Mouse (Mus musculus) forebrain, embryonic 10.5 days (tissue): Measurements from ENCODE around the gene Arhgap24. TPM values are rescaled to one million over a fixed set of nuclear protein-coding genes. Genes with fewer than 3 reads are reported as not detected.
"Not testable (repeated sequence)": the region's sequence is repeated elsewhere in the genome, so short reads cannot be mapped to it uniquely, and the experiment has no call there.

Experiments
- DNase-seq: peaks from one replicate; pipeline ENCODE4 v3.0.0-alpha.2; 2017; ENCODE audit warnings: low spot score; ENCODE audit errors: extremely low spot score
- H3K27ac ChIP-seq: fragments of 300-500 bp; sonication (generic); 2 replicates; pipeline ENCODE4 v1.5.1; 2016; ENCODE audit warnings: mild to moderate bottlenecking
- H3K27me3 ChIP-seq: fragments of 300-500 bp; sonication (generic); 2 replicates; pipeline ENCODE4 v1.6.1; 2016; ENCODE audit warnings: mild to moderate bottlenecking; ENCODE audit not compliant: poor library complexity, severe bottlenecking
- H3K36me3 ChIP-seq: fragments of 300-500 bp; sonication (generic); replicated peaks from 2 replicates; pipeline ENCODE4 v1.6.1; 2016; ENCODE audit warnings: mild to moderate bottlenecking, moderate library complexity
- H3K4me1 ChIP-seq: fragments of 300-500 bp; sonication (generic); 2 replicates; pipeline ENCODE4 v1.6.1; 2016
- H3K4me3 ChIP-seq: fragments of 300-500 bp; sonication (generic); 2 replicates; pipeline ENCODE4 v1.5.1; 2016; ENCODE audit warnings: mild to moderate bottlenecking, moderate library complexity
- H3K9me3 ChIP-seq: fragments of 300-500 bp; sonication (generic); 2 replicates; pipeline ENCODE4 v1.6.1; 2016; ENCODE audit warnings: mild to moderate bottlenecking, moderate library complexity
- WGBS: fragments of 180-500 bp; shearing (Covaris S2); methylation state at CpG from one replicate; pipeline ENCODE4 v1.1.7; 2016; 5-methylcytosine and 5-hydroxymethylcytosine counted together
- polyA plus RNA-seq: library from polyadenylated mRNA; unstranded; fragments of >200 nt; fragmentation: Nextera tagmentation; extraction: Ambion mirVana; gene quantifications from 2 replicates; pipeline ENCODE4 v1.2.1, GENCODE M21; 2016

The Arhgap24 gene
- polyA plus RNA-seq, 1 experiment from 2014 or later = 2.5 TPM

DNA sequence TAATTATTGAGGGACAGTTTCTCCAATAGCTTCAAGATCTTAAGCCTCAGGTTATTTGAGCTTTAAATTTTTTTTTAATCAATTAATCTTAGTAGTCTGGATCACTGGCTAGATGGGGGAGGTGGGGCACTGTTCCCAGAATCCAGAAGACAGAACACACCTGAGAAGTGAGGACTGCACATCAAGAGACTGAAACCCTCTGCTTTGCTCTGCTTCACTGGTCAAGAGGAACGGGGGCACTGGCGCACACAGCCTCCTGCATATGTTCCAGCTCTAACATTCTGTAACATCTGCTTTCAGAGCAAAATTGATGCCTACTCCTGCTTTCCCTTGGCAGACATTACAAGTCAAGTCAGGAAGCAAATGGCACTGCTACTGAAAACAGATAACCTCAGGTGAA, 439.0 kb downstream of the Arhgap24 start:
- no peak overlapping the region for H3K4me3 ChIP-seq
- H3K9me3 ChIP-seq = no peaks in the 10 kb centered on the region
- peaks cover 4% of the 10 kb centered on the region; the same call in 1 of the 2 replicates for H3K4me1 ChIP-seq
- H3K27me3 ChIP-seq = no peaks in the 10 kb centered on the region
- 92% methylated on average over 2 of the region's 2 CpGs for WGBS
- no peak for DNase-seq
- H3K36me3 ChIP-seq = no peaks in the 10 kb centered on the region
- H3K27ac ChIP-seq = no peak overlapping the region

DNA sequence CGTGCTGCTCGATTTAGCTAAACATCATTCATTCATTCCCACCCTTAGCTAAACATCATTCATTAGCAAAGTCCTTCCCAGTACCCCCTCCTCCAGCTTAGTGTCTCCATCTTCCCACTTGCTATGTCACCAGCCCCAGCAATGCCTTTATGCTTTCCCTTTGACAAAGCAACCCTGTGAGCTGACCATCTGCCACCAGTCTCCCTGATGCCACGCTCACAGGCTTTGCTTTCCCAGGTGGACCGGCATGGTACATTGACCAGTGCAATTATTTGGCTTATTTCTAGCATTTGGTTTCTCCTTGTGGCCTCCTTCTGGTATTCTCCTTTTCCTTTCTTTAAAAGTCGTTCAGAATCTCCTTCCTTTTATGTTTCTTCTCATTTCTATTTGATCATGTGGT, 445.6 kb downstream of the Arhgap24 start:
- 90% methylated on average over 5 of the region's 5 CpGs for WGBS
- DNase-seq = no peak

DNA sequence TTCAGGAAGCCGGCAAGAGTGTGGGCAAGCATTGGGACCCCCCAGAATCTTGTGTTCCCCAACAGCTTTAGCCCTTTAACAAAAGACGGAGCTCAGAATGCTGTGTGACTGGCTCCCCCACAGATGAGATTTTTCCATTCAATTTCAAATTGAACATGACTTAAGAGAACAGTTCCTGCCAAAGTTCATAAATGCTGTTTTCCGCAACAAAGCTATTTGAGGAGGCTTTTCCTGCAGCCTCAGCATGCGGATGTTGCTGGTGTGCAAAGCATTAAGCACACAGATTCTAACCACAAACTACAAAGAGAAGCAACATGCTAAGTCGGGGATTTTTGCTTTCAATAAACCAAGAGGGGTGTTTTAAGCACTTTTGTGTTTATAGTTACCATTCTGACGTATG, 449.0 kb downstream of the Arhgap24 start:
- 77% methylated on average over 6 of the region's 6 CpGs for WGBS
- H3K36me3 ChIP-seq = no peaks in the 10 kb centered on the region
- DNase-seq = no peak
- H3K9me3 ChIP-seq = no peaks in the 10 kb centered on the region
- no peaks in the 10 kb centered on the region for H3K27me3 ChIP-seq
- no peaks in the 10 kb centered on the region for H3K4me1 ChIP-seq
- H3K4me3 ChIP-seq = no peak overlapping the region
- H3K27ac ChIP-seq = no peak overlapping the region

More for the DNA sequence above, 445.6 kb downstream of the Arhgap24 start:
- Histone ChIP-seq H3K9me3 (no peaks in the 10 kb centered on the region), H3K27ac (no peak overlapping the region), H3K4me1 (no peaks in the 10 kb centered on the region), H3K36me3 (no peaks in the 10 kb centered on the region), H3K27me3 (no peaks in the 10 kb centered on the region), H3K4me3 (no peak overlapping the region)

DNA sequence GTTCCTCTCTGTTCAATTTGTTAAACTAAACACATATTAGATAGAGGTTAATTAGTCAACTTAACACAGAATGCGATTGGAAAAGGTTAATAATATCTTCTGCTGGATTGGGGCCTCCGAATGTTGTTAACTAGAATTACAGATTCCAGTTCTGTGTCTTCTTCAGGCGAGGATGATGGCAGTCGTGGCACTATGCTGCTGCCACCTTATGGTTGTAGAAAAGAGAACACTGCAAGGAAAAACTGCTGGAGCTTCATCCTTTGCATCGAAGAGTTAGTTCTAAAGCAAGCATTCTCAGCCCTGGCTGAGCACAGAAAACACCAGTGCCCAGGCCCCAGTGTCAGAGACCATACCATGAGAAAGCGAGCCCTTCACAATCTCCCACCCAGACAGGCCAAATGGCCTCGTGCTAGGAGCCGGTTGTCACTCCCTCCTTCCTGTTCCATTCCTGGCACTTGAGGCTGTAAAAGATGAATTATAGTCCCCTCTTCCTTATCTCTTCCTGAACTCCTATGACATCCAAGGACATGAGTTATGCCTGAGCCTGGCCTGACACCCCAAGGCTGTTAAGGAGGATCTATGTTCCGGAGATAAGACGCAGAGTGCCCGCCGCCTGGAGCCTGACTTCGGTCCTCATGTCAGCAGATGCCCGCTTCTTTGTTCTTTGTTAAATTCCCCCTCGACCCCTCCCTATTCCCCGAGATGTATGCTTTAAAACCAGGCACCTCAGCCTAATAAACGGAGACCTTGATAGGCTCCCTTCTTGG, 462.9 kb downstream of the Arhgap24 start:
- not testable (repeated sequence) for H3K4me3 ChIP-seq, H3K27me3 ChIP-seq, H3K36me3 ChIP-seq, DNase-seq, H3K9me3 ChIP-seq, H3K4me1 ChIP-seq, H3K27ac ChIP-seq
- 88% methylated on average over 17 of the region's 17 CpGs for WGBS

DNA sequence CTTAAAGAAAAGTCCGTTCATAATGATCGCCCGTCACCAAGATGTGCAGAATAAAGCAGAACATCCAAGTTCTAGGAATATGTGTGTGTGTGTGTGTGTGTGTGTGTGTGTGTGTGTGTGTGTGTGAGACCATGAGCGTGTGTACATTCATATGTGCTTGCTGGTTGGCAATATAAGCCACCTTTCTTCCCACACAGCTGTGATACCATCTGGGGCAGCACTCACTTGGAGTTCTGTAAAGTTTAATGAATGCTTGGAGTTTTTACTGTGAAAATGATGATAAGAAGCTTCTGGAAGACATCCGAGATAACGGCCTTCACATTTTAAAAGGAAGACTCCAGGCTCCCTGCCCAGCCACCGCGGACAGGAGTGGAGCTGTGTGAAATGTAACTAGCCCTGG, 465.4 kb downstream of the Arhgap24 start:
- H3K27ac ChIP-seq = no peak overlapping the region
- DNase-seq = no peak
- 95% methylated on average over 8 of the region's 8 CpGs for WGBS

DNA sequence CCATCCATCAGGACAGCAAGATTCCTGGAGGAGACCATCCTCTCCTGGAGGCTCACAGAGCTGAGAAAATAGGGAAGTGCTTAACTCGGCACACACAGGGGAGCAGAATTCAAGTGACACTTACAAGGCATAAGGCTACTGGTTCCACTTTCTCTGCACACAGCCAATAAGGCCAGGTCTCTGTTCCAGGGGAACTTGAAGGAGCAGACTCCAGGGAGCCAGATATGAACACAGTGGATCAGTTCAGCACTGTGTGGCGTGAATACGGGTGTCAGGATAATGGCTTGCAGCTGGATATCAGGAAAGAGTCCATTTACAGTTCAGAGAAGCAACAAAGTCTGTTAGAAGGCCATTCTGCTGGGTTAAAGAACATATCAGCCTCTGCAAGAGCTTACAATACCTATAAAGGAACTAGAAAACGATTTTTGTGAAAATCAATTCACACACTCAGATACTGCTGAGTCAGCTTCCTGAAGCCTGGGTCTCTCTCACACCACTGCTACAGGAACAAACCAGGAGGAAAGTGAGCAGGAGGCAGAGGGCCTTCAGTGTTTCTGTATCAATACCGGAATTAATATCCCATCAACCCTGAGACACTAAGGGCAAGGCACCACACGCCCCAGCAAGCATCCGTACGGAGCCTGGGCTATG, 466.0 kb downstream of the Arhgap24 start:
- 80% methylated on average over 8 of the region's 8 CpGs for WGBS
- no peaks in the 10 kb centered on the region for H3K4me1 ChIP-seq
- H3K27me3 ChIP-seq = no peaks in the 10 kb centered on the region
- no peak overlapping the region for H3K4me3 ChIP-seq
- peak; percentile 6 for DNase-seq
- no peak overlapping the region for H3K27ac ChIP-seq
- H3K36me3 ChIP-seq = no peaks in the 10 kb centered on the region
- no peaks in the 10 kb centered on the region for H3K9me3 ChIP-seq

More for the DNA sequence above, 465.4 kb downstream of the Arhgap24 start:
- H3K4me3 ChIP-seq = no peak overlapping the region
- no peaks in the 10 kb centered on the region for H3K4me1 ChIP-seq
- H3K36me3 ChIP-seq = no peaks in the 10 kb centered on the region
- no peaks in the 10 kb centered on the region for H3K27me3 ChIP-seq
- no peaks in the 10 kb centered on the region for H3K9me3 ChIP-seq
